ENCODE assay signal across 11 mouse cellular contexts in the genomic region with DNA sequence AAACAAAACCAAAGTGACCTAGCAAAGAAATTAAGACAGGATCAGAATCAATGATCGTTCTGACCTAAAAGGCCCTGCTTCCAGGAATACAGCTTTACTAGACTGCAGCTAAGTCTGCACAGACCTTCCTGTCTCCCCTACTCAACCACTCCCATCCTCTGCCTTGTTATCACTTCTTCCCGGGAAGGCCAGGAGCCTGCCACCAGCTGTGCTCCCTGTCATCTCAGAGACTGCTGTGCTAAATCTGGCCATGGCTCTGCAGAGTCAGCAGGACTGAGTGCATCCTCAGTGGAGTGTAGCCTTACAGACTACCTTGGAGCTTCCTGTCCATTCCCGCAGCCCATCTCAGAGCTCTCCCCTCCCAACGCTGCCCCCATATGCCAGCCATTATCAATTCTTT. TPM values are rescaled to one million over a fixed set of nuclear protein-coding genes. Genes with fewer than 3 reads are reported as not detected.
DNase-seq lines count a peak whose midpoint lies in the region; ATAC-seq and TF ChIP-seq lines count a peak whose summit lies in the region.
"Had no signal": no experiment of that assay in that cellular context is flagged by ENCODE, and none has a peak within 500 bp of the region (broad histone marks: within the 10 kb centered on the region; RNA-seq: fewer than 3 reads in every experiment).

No protein-coding gene starts in this region.

- H3K4me3 ChIP-seq in kidney, embryonic 15.5 days (replicated peaks), result no peak overlapping the region
- H3K4me3 ChIP-seq in heart, embryonic 16.5 days (ENCODE audit: low read length), result no peak overlapping the region
- H3K4me3 ChIP-seq in liver, postnatal 0 days (ENCODE audit: low read depth, low read length), result no peak overlapping the region
- H3K4me3 ChIP-seq: hindbrain, embryonic 15.5 days had no signal

- no peak overlapping the region for H3K9ac ChIP-seq in kidney, embryonic 15.5 days
- H3K9ac ChIP-seq in heart, embryonic 16.5 days (ENCODE audit: low read length), result no peak overlapping the region
- H3K9ac ChIP-seq in liver, postnatal 0 days (replicated peaks), result no peak overlapping the region
- H3K9ac ChIP-seq: hindbrain, embryonic 15.5 days had no signal

- H3K27me3 ChIP-seq in kidney, embryonic 15.5 days, result no peaks in the 10 kb centered on the region
- H3K27me3 ChIP-seq in heart, embryonic 16.5 days (ENCODE audit: control insufficient read depth, insufficient read depth, low read length), result no peaks in the 10 kb centered on the region
- H3K27me3 ChIP-seq in liver, postnatal 0 days (ENCODE audit: insufficient read depth, low read length), result no peaks in the 10 kb centered on the region
- H3K27me3 ChIP-seq: hindbrain, embryonic 15.5 days had no signal

- no peaks in the 10 kb centered on the region for H3K9me3 ChIP-seq in kidney, embryonic 15.5 days (replicated peaks)
- no peaks in the 10 kb centered on the region for H3K9me3 ChIP-seq in heart, embryonic 16.5 days (replicated peaks; ENCODE audit: control insufficient read depth, low read length)
- no peaks in the 10 kb centered on the region for H3K9me3 ChIP-seq in liver, postnatal 0 days (ENCODE audit: low read length)
- H3K9me3 ChIP-seq: hindbrain, embryonic 15.5 days had no signal

- peaks cover 16% of the 10 kb centered on the region; the same call in 1 of the 2 replicates for H3K4me1 ChIP-seq in kidney, embryonic 15.5 days
- H3K4me1 ChIP-seq in heart, embryonic 16.5 days (ENCODE audit: control insufficient read depth, insufficient read depth, low read length), result peaks cover 27% of the 10 kb centered on the region
- H3K4me1 ChIP-seq in liver, postnatal 0 days (ENCODE audit: insufficient read depth), result 0 out of 2 replicates have a peak, but pooled peaks cover 2% of the 10 kb centered on the region

- peak; percentile 11 for DNase-seq in embryo, embryonic 11 days
- DNase-seq in embryo, embryonic 9.5 days (ENCODE audit: extremely low spot score), result no peak
- no peak for DNase-seq in kidney, adult 9 months
- DNase-seq in liver, postnatal 0 days, result peak; percentile 27
- DNase-seq in cerebellum, adult 11-12 months, result no peak
- DNase-seq: adrenal gland, postnatal 36 days; cerebellum, postnatal 14 days had no signal

- peak; percentile 13; the same call in 1 of the 2 replicates for TF ChIP-seq EP300 in liver, postnatal 0 days (IDR thresholded peaks at IDR 0.05; ENCODE audit: low read depth)

- peak; percentile 29; the same call in 1 of the 2 replicates for ATAC-seq in kidney, embryonic 15.5 days (replicated peaks; ENCODE audit: low FRiP score)
- peak; percentile 76; the same call in 1 of the 2 replicates for ATAC-seq in heart, embryonic 16.5 days (replicated peaks; ENCODE audit: extremely low read depth, insufficient read depth, low FRiP score)
- ATAC-seq in liver, postnatal 0 days, result peak; percentile 70
- no peak for ATAC-seq in inflammation-experienced regulatory T-cells, adult 6 months

- no peak for TF ChIP-seq CTCF in liver, postnatal 0 days (IDR thresholded peaks at IDR 0.05; ENCODE audit: low read depth)

- WGBS in kidney, embryonic 15.5 days, result 45% methylated on average over 4 of the region's 4 CpGs
- 25% methylated on average over 4 of the region's 4 CpGs for WGBS in heart, embryonic 16.5 days
- WGBS in liver, postnatal 0 days (ENCODE audit: insufficient replicate concordance), result 53% methylated on average over 4 of the region's 4 CpGs

- 0 out of 2 replicates have a peak overlapping the region, but pooled peaks have one; percentile 10 for H3K27ac ChIP-seq in kidney, embryonic 15.5 days
- H3K27ac ChIP-seq in heart, embryonic 16.5 days (ENCODE audit: low read length), result peak overlapping the region; percentile 62
- no peak overlapping the region for H3K27ac ChIP-seq in liver, postnatal 0 days (ENCODE audit: low read depth)
- H3K27ac ChIP-seq: hindbrain, embryonic 15.5 days had no signal

- H3K36me3 ChIP-seq in kidney, embryonic 15.5 days, result peaks cover 2% of the 10 kb centered on the region; the same call in 1 of the 2 replicates
- no peaks in the 10 kb centered on the region for H3K36me3 ChIP-seq in heart, embryonic 16.5 days (ENCODE audit: control insufficient read depth, insufficient read depth)
- no peaks in the 10 kb centered on the region; the same call in 1 of the 2 replicates for H3K36me3 ChIP-seq in liver, postnatal 0 days (replicated peaks; ENCODE audit: insufficient read depth, low read length)
- H3K36me3 ChIP-seq: hindbrain, embryonic 15.5 days had no signal

- H3K4me2 ChIP-seq in kidney, embryonic 15.5 days, result no peak overlapping the region
- H3K4me2 ChIP-seq in heart, embryonic 16.5 days (ENCODE audit: low read depth, low read length), result no peak overlapping the region
- H3K4me2 ChIP-seq in liver, postnatal 0 days (ENCODE audit: low read depth, low read length), result no peak overlapping the region
- H3K4me2 ChIP-seq: hindbrain, embryonic 15.5 days had no signal

RNA-seq across cellular contexts. Expression of gene Wdr59, which starts 11.5 kb away (rescaled TPM):
- polyA plus RNA-seq in kidney, embryonic 15.5 days (2015; fragmentation: Nextera tagmentation; extraction: Ambion mirVana), result 6.7 and 7.0 TPM in 2 replicates
- 4.2 and 4.6 TPM in 2 replicates for polyA plus RNA-seq in heart, embryonic 16.5 days (2015; fragmentation: Nextera tagmentation; extraction: Ambion mirVana)
- polyA plus RNA-seq in liver, postnatal 0 days (2015; fragmentation: Nextera tagmentation; extraction: Ambion mirVana), result 0.77 and 0.92 TPM in 2 replicates
- 1 to 10 TPM; 2.9 to 4.9 (median 4.6) TPM for polyA plus RNA-seq in inflammation-experienced regulatory T-cells, adult 6 months (2017; shearing (Covaris generic))

RNA-seq across cellular contexts. Expression of gene Znrf1, which starts 25.5 kb away (rescaled TPM):
- 25.2 and 28.6 TPM in 2 replicates for polyA plus RNA-seq in kidney, embryonic 15.5 days (2015; fragmentation: Nextera tagmentation; extraction: Ambion mirVana)
- polyA plus RNA-seq in heart, embryonic 16.5 days (2015; fragmentation: Nextera tagmentation; extraction: Ambion mirVana), result 19.7 and 20.8 TPM in 2 replicates
- 6.3 and 7.2 TPM in 2 replicates for polyA plus RNA-seq in liver, postnatal 0 days (2015; fragmentation: Nextera tagmentation; extraction: Ambion mirVana)
- polyA plus RNA-seq in inflammation-experienced regulatory T-cells, adult 6 months (2017; shearing (Covaris generic)), result 10 to 100 TPM; 12.4 to 58.2 (median 50.7) TPM

Comparison
In these comparisons a context has a peak if more than half of its experiments do, and no peak if none do; other contexts are left out.
1. DNase-seq: peak in embryo, embryonic 11 days (single experiment) and liver, postnatal 0 days (single experiment); none in embryo, embryonic 9.5 days (single experiment), kidney, adult 9 months (single experiment) and cerebellum, adult 11-12 months (single experiment).